Mouse (Mus musculus): ENCODE results near the gene P2ry12.

- TF ChIP-seq CTCF (IDR thresholded peaks at IDR 0.05; ENCODE audit: control insufficient read depth, insufficient read depth, insufficient replicate concordance, low read depth, low read length) = no peak
- TF ChIP-seq POLR2A (IDR thresholded peaks at IDR 0.05; ENCODE audit: control insufficient read depth, low read depth, low read length) = no peak
These were observed 65.2 kb downstream of the P2ry12 start for GRCm38 (mm10) chr3:59197329-59197948.
